Mouse (Mus musculus) hindbrain, embryonic 12.5 days (tissue): ENCODE results near the gene Gnrhr. TPM values are rescaled to one million over a fixed set of nuclear protein-coding genes. Genes with fewer than 3 reads are reported as not detected.

Experiments
- ATAC-seq: fragments of 200-750 bp; cut with Nextera tagmentation; 2 replicates; pipeline ENCODE4 v1.8.0; 2017; ENCODE audit warnings: moderate TSS enrichment; ENCODE audit not compliant: low FRiP score
- H3K27ac ChIP-seq: fragments of 300-500 bp; sonication (generic); 2 replicates; pipeline ENCODE4 v1.5.1; 2016; ENCODE audit warnings: mild to moderate bottlenecking
- H3K27me3 ChIP-seq: fragments of 300-500 bp; sonication (generic); 2 replicates; pipeline ENCODE4 v1.6.1; 2016; ENCODE audit warnings: mild to moderate bottlenecking
- H3K36me3 ChIP-seq: fragments of 300-500 bp; sonication (generic); 2 replicates; pipeline ENCODE4 v1.6.1; 2016; ENCODE audit warnings: mild to moderate bottlenecking
- H3K4me1 ChIP-seq: fragments of 300-500 bp; sonication (generic); 2 replicates; pipeline ENCODE4 v1.6.1; 2016
- H3K4me2 ChIP-seq: fragments of 300-500 bp; sonication (generic); replicated peaks from 2 replicates; pipeline ENCODE4 v1.6.1; 2016; ENCODE audit warnings: mild to moderate bottlenecking
- H3K4me3 ChIP-seq: fragments of 300-500 bp; sonication (generic); 2 replicates; pipeline ENCODE4 v1.5.1; 2016; ENCODE audit warnings: mild to moderate bottlenecking
- H3K9ac ChIP-seq: fragments of 300-500 bp; sonication (generic); 2 replicates; pipeline ENCODE4 v1.6.1; 2016; ENCODE audit warnings: mild to moderate bottlenecking, moderate library complexity
- H3K9me3 ChIP-seq: fragments of 300-500 bp; sonication (generic); replicated peaks from 2 replicates; pipeline ENCODE4 v1.6.1; 2016; ENCODE audit warnings: mild to moderate bottlenecking
- WGBS: fragments of 180-500 bp; shearing (Covaris S2); methylation state at CpG from one replicate; pipeline ENCODE4 v1.1.7; 2016; 5-methylcytosine and 5-hydroxymethylcytosine counted together
- polyA plus RNA-seq: library from polyadenylated mRNA; unstranded; fragments of >200 nt; fragmentation: Nextera tagmentation; extraction: Ambion mirVana; gene quantifications from 2 replicates; pipeline ENCODE4 v1.2.1, GENCODE M21; 2016

The Gnrhr gene
- polyA plus RNA-seq, result not detected in 2 replicates

DNA sequence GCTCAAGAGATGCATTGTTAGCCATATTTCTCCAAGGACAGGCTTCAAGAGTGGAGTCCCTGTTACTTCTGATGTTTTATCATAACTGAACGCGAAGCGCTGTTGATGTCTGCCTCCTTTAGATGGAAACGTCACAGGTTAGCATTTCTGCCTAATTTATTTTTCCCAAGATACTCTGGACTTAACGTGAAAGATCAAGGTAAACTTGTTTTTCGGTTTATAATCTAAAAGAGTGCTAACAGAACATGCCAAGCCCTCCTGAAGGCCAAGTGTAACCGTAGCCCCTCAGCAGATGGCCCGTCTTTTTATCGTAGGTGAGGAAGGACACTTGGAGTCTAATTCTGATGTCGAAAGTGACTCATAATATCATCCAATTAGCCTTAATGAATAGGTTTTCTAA is at the start of gene Gnrhr:
Gene Gnrhr (minus strand): TSS at position 101 of the 400 bp plus-strand sequence.
- no peaks in the 10 kb centered on the region for H3K27me3 ChIP-seq
- H3K27ac ChIP-seq, result no peak within 1 kb of the TSS
- ATAC-seq, result no peak
- H3K4me2 ChIP-seq, result no peak within 1 kb of the TSS
- no peak within 1 kb of the TSS for H3K9ac ChIP-seq
- H3K4me3 ChIP-seq, result no peak within 1 kb of the TSS
- 94% methylated on average over 10 of the region's 10 CpGs for WGBS
- H3K9me3 ChIP-seq, result no peaks in the 10 kb centered on the region
- no peaks in the 10 kb centered on the region for H3K4me1 ChIP-seq
- H3K36me3 ChIP-seq, result no peaks in the 10 kb centered on the region

DNA sequence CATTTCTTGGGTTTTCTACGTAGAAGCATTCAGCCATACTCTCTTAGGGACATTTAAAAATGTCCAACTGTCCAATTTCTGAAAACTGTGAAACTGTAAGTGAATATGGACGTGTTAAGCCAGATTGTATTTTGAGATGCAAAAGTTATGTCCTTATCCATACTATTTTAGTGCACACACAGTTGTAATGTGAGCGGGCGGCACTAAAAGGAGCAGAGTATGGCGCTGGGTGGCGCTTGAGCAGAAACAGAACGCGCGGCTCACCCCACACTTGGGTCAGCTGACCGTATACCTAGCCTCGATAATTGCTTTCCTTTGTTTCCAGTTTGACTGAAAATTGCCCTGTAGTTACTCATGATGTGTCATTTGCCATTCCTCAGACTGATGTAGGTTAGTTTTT is 48.9 kb upstream of the Gnrhr start:
- Histone ChIP-seq H3K9ac (no peak overlapping the region), H3K27me3 (no peaks in the 10 kb centered on the region), H3K4me2 (no peak overlapping the region), H3K4me1 (no peaks in the 10 kb centered on the region), H3K4me3 (no peak overlapping the region), H3K9me3 (no peaks in the 10 kb centered on the region), H3K36me3 (no peaks in the 10 kb centered on the region), H3K27ac (no peak overlapping the region)
- WGBS, result 92% methylated on average over 11 of the region's 11 CpGs
- ATAC-seq, result no peak

DNA sequence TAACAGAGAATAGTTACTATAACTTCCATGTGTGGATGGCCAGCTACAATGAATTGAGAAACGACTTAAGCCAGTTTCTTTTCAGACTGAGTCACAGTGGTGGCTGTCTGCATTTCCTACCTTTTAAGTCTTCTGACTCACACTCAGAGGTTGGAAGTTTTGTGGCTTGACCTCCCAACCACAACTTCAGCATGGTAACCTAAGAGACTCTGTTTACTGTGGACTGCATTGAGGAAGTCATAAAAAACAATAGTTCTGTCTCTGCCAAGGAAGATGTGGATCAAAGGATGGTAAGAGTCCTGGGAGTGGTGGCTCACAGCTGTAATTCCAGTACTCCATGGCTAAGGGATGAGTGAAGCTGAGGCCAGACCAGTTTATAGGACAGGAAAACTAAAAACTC is 47.2 kb upstream of the Gnrhr start:
- Histone ChIP-seq H3K27ac (no peak overlapping the region), H3K9me3 (no peaks in the 10 kb centered on the region), H3K9ac (no peak overlapping the region), H3K4me1 (no peaks in the 10 kb centered on the region), H3K36me3 (no peaks in the 10 kb centered on the region), H3K4me3 (no peak overlapping the region), H3K27me3 (no peaks in the 10 kb centered on the region), H3K4me2 (no peak overlapping the region)
- WGBS, result 78% methylated on average over 1 of the region's 1 CpGs
- no peak for ATAC-seq

- 86% methylated on average over 3 of the region's 3 CpGs for WGBS
- no peak for ATAC-seq
- Histone ChIP-seq H3K9me3 (no peaks in the 10 kb centered on the region), H3K4me2 (no peak overlapping the region), H3K27me3 (no peaks in the 10 kb centered on the region), H3K4me1 (no peaks in the 10 kb centered on the region), H3K36me3 (no peaks in the 10 kb centered on the region), H3K9ac (no peak overlapping the region), H3K4me3 (no peak overlapping the region), H3K27ac (no peak overlapping the region)
Observed at GRCm38 (mm10) chr5:86244275-86244674, 46.6 kb upstream of the Gnrhr start.

DNA sequence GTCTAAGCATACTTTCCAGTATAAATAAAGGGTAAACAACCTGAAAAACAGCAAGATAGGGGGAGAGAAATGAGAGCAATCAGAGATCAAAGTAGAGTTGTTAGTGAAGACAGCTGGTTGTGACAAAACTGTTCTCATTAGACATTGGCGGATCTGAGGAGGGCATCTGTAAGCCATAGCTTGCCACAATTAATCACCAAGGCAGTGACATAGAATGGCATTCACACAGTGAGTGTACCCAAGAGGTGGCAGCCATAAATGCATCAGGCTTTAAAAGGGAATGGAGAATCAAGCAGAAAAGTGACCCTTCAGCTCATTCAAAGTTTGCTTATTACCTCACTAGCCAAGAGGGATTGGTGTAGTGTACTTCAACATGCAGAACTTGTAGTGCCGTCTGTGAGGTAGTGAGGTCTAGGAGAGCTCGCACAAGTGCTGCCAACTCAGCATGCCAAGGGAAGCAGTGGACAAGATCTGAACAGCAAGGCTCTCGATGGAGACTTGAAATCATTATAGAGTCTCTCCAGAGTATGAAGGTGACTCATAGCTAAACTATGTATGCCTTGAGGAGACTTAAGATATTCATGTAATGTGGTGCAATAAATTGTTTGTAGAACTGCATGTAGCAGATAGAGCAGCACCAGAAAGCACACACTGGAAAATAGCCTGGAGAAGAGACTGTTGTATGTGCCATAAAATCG is 29.6 kb upstream of the Gnrhr start:
- H3K4me3 ChIP-seq, result no peak overlapping the region
- no peak overlapping the region for H3K27ac ChIP-seq
- 90% methylated on average over 5 of the region's 5 CpGs for WGBS
- ATAC-seq, result no peak
- H3K27me3 ChIP-seq, result no peaks in the 10 kb centered on the region
- no peak overlapping the region for H3K4me2 ChIP-seq
- no peaks in the 10 kb centered on the region for H3K36me3 ChIP-seq
- no peaks in the 10 kb centered on the region for H3K9me3 ChIP-seq
- no peak overlapping the region for H3K9ac ChIP-seq
- no peaks in the 10 kb centered on the region for H3K4me1 ChIP-seq

DNA sequence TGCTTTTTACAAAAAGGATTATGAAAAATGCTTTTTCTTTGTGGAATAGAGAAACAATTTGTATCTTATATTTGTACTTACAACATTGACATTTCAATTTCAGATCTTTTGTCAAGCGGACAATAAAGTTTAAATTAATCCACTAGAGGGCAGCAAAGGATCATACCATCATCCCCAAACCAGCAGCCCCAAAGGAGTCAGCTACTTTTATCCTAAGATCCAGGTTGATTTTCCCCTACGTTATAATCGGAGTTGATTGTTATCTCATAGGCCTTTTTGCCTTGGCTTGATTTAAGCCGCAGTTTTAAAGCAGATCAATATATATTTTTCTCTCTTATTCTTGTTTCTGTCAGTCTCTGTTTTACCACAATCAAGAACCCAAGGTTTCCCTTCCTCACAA is 6.3 kb downstream of the Gnrhr start:
- H3K9me3 ChIP-seq, result no peaks in the 10 kb centered on the region
- WGBS, result 20% methylated on average over 4 of the region's 4 CpGs
- H3K4me3 ChIP-seq, result no peak overlapping the region
- no peaks in the 10 kb centered on the region for H3K4me1 ChIP-seq
- H3K27ac ChIP-seq, result no peak overlapping the region
- H3K36me3 ChIP-seq, result no peaks in the 10 kb centered on the region
- no peaks in the 10 kb centered on the region for H3K27me3 ChIP-seq
- no peak overlapping the region for H3K4me2 ChIP-seq
- peak; percentile 71; the same call in 1 of the 2 replicates for ATAC-seq
- H3K9ac ChIP-seq, result no peak overlapping the region

- no peaks in the 10 kb centered on the region for H3K4me1 ChIP-seq
- no peaks in the 10 kb centered on the region for H3K36me3 ChIP-seq
- H3K9ac ChIP-seq, result no peak overlapping the region
- no peak overlapping the region for H3K27ac ChIP-seq
- no peak overlapping the region for H3K4me3 ChIP-seq
- WGBS, result 25% methylated on average over 5 of the region's 5 CpGs
- no peaks in the 10 kb centered on the region for H3K9me3 ChIP-seq
- no peaks in the 10 kb centered on the region for H3K27me3 ChIP-seq
- ATAC-seq, result no peak
- H3K4me2 ChIP-seq, result no peak overlapping the region
Observed at GRCm38 (mm10) chr5:86190770-86191169, 6.9 kb downstream of the Gnrhr start.

DNA sequence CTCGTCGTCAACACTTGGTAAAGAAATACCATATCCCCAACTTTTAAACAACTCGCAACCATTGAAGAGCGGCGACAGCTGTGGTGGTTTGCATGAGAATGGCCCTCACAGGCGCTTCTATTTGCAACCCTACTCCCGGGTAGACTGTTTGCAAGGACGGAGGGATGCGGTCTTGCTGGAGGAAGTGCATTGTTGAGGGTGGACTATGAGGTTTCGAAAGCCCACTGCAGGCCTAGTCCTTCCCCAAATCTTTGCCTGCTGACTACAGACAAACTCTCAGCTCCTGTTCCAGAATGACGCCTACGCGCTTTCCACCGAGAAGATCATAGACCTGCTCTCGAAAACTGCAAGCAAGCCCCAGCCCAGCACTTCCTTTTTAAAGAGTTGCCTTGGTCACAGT is 7.4 kb downstream of the Gnrhr start:
- H3K9ac ChIP-seq, result no peak overlapping the region
- H3K36me3 ChIP-seq, result no peaks in the 10 kb centered on the region
- no peak overlapping the region for H3K27ac ChIP-seq
- no peaks in the 10 kb centered on the region for H3K9me3 ChIP-seq
- no peak overlapping the region for H3K4me3 ChIP-seq
- H3K4me2 ChIP-seq, result no peak overlapping the region
- no peaks in the 10 kb centered on the region for H3K27me3 ChIP-seq
- no peaks in the 10 kb centered on the region for H3K4me1 ChIP-seq
- ATAC-seq, result no peak
- WGBS, result 42% methylated on average over 15 of the region's 15 CpGs

- WGBS, result 84% methylated on average over 6 of the region's 6 CpGs
- H3K4me2 ChIP-seq, result no peak overlapping the region
- ATAC-seq, result no peak
- H3K27me3 ChIP-seq, result no peaks in the 10 kb centered on the region
- no peaks in the 10 kb centered on the region for H3K36me3 ChIP-seq
- H3K9me3 ChIP-seq, result no peaks in the 10 kb centered on the region
- H3K4me1 ChIP-seq, result no peaks in the 10 kb centered on the region
- H3K27ac ChIP-seq, result no peak overlapping the region
- no peak overlapping the region for H3K9ac ChIP-seq
- no peak overlapping the region for H3K4me3 ChIP-seq
Observed at GRCm38 (mm10) chr5:86187441-86187840, 10.3 kb downstream of the Gnrhr start.

DNA sequence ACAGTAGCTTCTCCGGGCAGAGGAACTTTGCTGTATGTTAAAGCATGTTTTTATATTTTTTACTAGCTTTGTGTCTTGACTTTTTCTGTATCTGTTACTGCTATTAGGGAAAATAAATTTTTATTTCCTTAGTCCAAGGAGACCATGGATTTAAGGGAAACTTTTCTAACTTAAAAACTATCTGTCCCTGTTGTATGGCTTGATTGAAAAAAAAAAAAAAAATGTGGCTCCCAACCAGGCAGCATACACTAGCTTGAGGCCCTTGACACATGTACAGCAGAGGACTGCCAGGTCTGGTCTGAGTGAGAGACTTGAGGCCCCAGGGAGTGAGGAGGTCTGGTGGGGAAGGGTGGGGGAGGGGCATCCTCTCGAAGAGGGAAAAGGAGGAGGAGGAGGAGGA is 23.9 kb downstream of the Gnrhr start:
- Histone ChIP-seq H3K27ac (no peak overlapping the region), H3K9me3 (no peaks in the 10 kb centered on the region), H3K36me3 (peaks cover 6% of the 10 kb centered on the region; the same call in 1 of the 2 replicates), H3K27me3 (no peaks in the 10 kb centered on the region), H3K4me1 (peaks cover 8% of the 10 kb centered on the region), H3K9ac (no peak overlapping the region), H3K4me2 (no peak overlapping the region), H3K4me3 (no peak overlapping the region)
- WGBS, result 54% methylated on average over 2 of the region's 2 CpGs
- ATAC-seq, result no peak

DNA sequence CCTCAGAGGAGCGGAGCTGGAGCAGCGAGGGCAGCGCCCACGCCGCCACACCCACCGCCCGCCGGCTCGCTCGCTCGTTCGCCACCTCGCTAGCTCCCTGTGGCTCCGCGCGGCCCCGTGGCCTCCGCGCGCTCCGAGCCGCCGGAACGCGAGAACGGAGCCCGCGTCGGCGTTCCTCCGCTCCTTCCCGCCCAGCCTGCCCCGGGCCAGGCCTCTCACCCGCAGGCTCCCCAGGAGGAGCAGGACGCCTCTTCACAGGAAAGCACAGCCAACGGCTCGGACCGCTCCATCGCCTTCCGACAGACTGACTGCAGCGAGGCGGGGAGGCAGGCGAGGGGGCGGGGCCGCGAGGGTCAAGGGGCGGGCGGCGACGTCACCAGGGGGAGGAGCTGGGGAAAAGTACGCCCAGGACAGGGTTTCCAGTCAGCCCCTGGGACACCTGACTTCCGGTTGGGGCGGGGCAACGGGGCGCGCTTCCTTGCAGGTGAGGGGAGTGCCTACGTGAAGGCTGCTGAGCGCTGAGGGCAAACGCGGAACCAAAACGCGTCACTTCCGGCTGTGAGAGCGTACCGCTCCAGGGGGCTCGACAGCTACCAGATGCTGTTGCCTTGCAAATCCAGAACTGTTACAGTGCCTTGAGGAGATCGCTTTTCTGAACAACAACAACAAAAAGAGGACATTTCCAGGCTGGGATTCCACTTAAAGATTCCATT is 25.1 kb downstream of the Gnrhr start, which contains the start of gene Uba6:
Gene Uba6 (minus strand): TSS at position 355 of the 713 bp plus-strand sequence.
- ATAC-seq, result peak; percentile 100
- H3K4me3 ChIP-seq, result peak within 1 kb of the TSS; percentile 83
- H3K27me3 ChIP-seq, result no peaks in the 10 kb centered on the region

GRCm38 (mm10) chr5:86172088-86172448 is 25.6 kb downstream of the Gnrhr start:
- H3K4me1 ChIP-seq, result peaks cover 8% of the 10 kb centered on the region
- H3K36me3 ChIP-seq, result peaks cover 11% of the 10 kb centered on the region; the same call in 1 of the 2 replicates
- H3K4me3 ChIP-seq, result peak overlapping the region; percentile 83
- peak overlapping the region; percentile 96 for H3K27ac ChIP-seq
- no peaks in the 10 kb centered on the region for H3K27me3 ChIP-seq
- H3K4me2 ChIP-seq, result peak overlapping the region; percentile 75
- WGBS, result under 1% methylated on average over 15 of the region's 15 CpGs
- H3K9ac ChIP-seq, result peak overlapping the region; percentile 83
- no peak for ATAC-seq
- H3K9me3 ChIP-seq, result no peaks in the 10 kb centered on the region

More for the DNA sequence above, 25.1 kb downstream of the Gnrhr start, which contains the start of gene Uba6:
- H3K4me1 ChIP-seq, result peaks cover 8% of the 10 kb centered on the region
- peaks cover 11% of the 10 kb centered on the region; the same call in 1 of the 2 replicates for H3K36me3 ChIP-seq
- peak within 1 kb of the TSS; percentile 75 for H3K4me2 ChIP-seq
- H3K27ac ChIP-seq, result peak within 1 kb of the TSS; percentile 96
- peak within 1 kb of the TSS; percentile 83 for H3K9ac ChIP-seq
- no peaks in the 10 kb centered on the region for H3K9me3 ChIP-seq
- under 1% methylated on average over 63 of the region's 67 CpGs for WGBS
